Mouse (Mus musculus) natural killer cell, adult 2 months (primary cell): ENCODE data around the gene Map7d1.

Source experiments
- DNase-seq, 2 experiments: peaks; one replicate each; pipeline ENCODE4 v3.0.0; 2022; ENCODE audit warnings: low spot score in 2 of 2

The Map7d1 gene

GRCm38 (mm10) chr4:126202303-126203181 is 53.6 kb downstream of the Map7d1 start, which contains the start of gene Thrap3:
Thrap3 (minus strand) TSS chr4:126202760.
- peak; percentile 99 for DNase-seq

GRCm38 (mm10) chr4:126201514-126202302 is 54.4 kb downstream of the Map7d1 start:
- DNase-seq = peak; percentile 49 to 61

- DNase-seq = no peak
These were observed 55.5 kb downstream of the Map7d1 start for GRCm38 (mm10) chr4:126200656-126201055.

GRCm38 (mm10) chr4:126200036-126200435 is 56.1 kb downstream of the Map7d1 start:
- DNase-seq = no peak

GRCm38 (mm10) chr4:126199556-126199955 is 56.6 kb downstream of the Map7d1 start:
- DNase-seq = no peak

- peak; percentile 76 to 91 for DNase-seq
These were observed 58.7 kb downstream of the Map7d1 start for GRCm38 (mm10) chr4:126197485-126197884.

GRCm38 (mm10) chr4:126194916-126195315 is 61.2 kb downstream of the Map7d1 start:
- no peak for DNase-seq

- DNase-seq = no peak
These were observed 61.9 kb downstream of the Map7d1 start for GRCm38 (mm10) chr4:126194216-126194615.

- no peak for DNase-seq
These were observed 65.5 kb downstream of the Map7d1 start for GRCm38 (mm10) chr4:126190636-126191035.

- no peak for DNase-seq
These were observed 69.0 kb downstream of the Map7d1 start for GRCm38 (mm10) chr4:126187096-126187495.

GRCm38 (mm10) chr4:126183034-126183433 is 73.1 kb downstream of the Map7d1 start:
- DNase-seq = no peak
